Mouse (Mus musculus) cortical plate, adult 2 months (tissue): ENCODE data around the gene Wdr49.

Source experiments
- CTCF ChIP-seq: fragments of 200-500 bp; IDR thresholded peaks from 2 replicates; pipeline ENCODE4 v1.5.1; 2011; ENCODE audit warnings: mild to moderate bottlenecking, control low read depth, low read length; ENCODE audit not compliant: insufficient read depth; ENCODE audit errors: extremely low read depth
- POLR2A ChIP-seq: fragments of 200-500 bp; IDR thresholded peaks from 2 replicates; pipeline ENCODE4 v1.6.1; 2011; ENCODE audit warnings: mild to moderate bottlenecking, low read length, control low read depth; ENCODE audit not compliant: insufficient read depth; ENCODE audit errors: extremely low read depth

GRCm38 (mm10) chr3:75492913-75493312 is 11.0 kb upstream of the Wdr49 start:
- TF ChIP-seq CTCF (no peak), POLR2A (no peak)
